Mouse (Mus musculus): ENCODE data around the gene Bcl9l. TPM values are rescaled to one million over a fixed set of nuclear protein-coding genes. Genes with fewer than 3 reads are reported as not detected.

The Bcl9l gene
- total and polyA plus RNA-seq, 3 experiments = 0.58 to 5.1 TPM; not detected in 1

- Histone ChIP-seq H3K4me3 (ENCODE audit: control insufficient read depth in 1 of 2, insufficient read depth in 1 of 2, low read depth in 2 of 2, low read length in 2 of 2) (no peak overlapping the region), H3K27ac (ENCODE audit: control insufficient read depth, low read depth, low read length) (no peak overlapping the region), H3K27me3 (ENCODE audit: control insufficient read depth in 1 of 2, insufficient read depth in 2 of 2, low read length in 2 of 2) (no peaks in the 10 kb centered on the region), H3K9ac (ENCODE audit: control insufficient read depth, low read depth, low read length, poor library complexity, severe bottlenecking) (no peak overlapping the region), H3K9me3 (replicated peaks; ENCODE audit: insufficient read depth, low read length) (no peaks in the 10 kb centered on the region), H3K4me1 (ENCODE audit: control insufficient read depth in 1 of 2, insufficient read depth in 2 of 2, low read length in 2 of 2) (peaks cover 0 to 18% of the 10 kb centered on the region in 2 experiments; a peak in 2 of 4 replicates), H3K79me2 (ENCODE audit: control insufficient read depth, insufficient read depth, low read length, poor library complexity) (no peaks in the 10 kb centered on the region), H3K36me3 (ENCODE audit: control insufficient read depth in 1 of 2, insufficient read depth in 2 of 2, low read length in 2 of 2) (peaks cover 0 to 11% of the 10 kb centered on the region in 2 experiments; a peak in 2 of 4 replicates)
- DNase-seq (ENCODE audit: low read depth, low spot score) = no peak
- no peak for TF ChIP-seq JUND (IDR thresholded peaks at IDR 0.05; ENCODE audit: low read depth, low read length)
- TF ChIP-seq SMC3 (IDR thresholded peaks at IDR 0.05; ENCODE audit: low read depth, low read length) = no peak
- TF ChIP-seq UBTF (IDR thresholded peaks at IDR 0.05; ENCODE audit: borderline replicate concordance, insufficient read depth, low read depth, low read length) = no peak
- no peak for TF ChIP-seq ELF1 (IDR thresholded peaks at IDR 0.05; ENCODE audit: low read depth, low read length)
- no peak for TF ChIP-seq NELFE (IDR thresholded peaks at IDR 0.05; ENCODE audit: low read depth, low read length)
Measured at GRCm38 (mm10) chr9:44495810-44496344, 13.3 kb downstream of the Bcl9l start.

- no peak for TF ChIP-seq SIN3A (IDR thresholded peaks at IDR 0.05; ENCODE audit: low read length)
- TF ChIP-seq KAT2A (conservative IDR thresholded peaks at IDR 0.05; ENCODE audit: low read depth, low read length) = no peak
- no peak for TF ChIP-seq RAD21 (IDR thresholded peaks at IDR 0.05; ENCODE audit: low read depth, low read length)
- TF ChIP-seq POLR2AphosphoS5 (IDR thresholded peaks at IDR 0.05; ENCODE audit: borderline replicate concordance, low read depth, low read length) = no peak
- no peak for TF ChIP-seq BHLHE40 (IDR thresholded peaks at IDR 0.05; ENCODE audit: borderline replicate concordance, low read depth, low read length)
- no peak for TF ChIP-seq EP300 (IDR thresholded peaks at IDR 0.05; ENCODE audit: low read depth in 1 of 2, low read length in 2 of 2)
- Histone ChIP-seq H3K4me3 (ENCODE audit: control insufficient read depth in 1 of 2, insufficient read depth in 1 of 2, low read depth in 2 of 2, low read length in 2 of 2) (no peak overlapping the region), H3K4me1 (ENCODE audit: control insufficient read depth in 1 of 2, insufficient read depth in 2 of 2, low read length in 2 of 2) (peaks cover 0 to 18% of the 10 kb centered on the region in 2 experiments; a peak in 2 of 4 replicates), H3K36me3 (ENCODE audit: control insufficient read depth in 1 of 2, insufficient read depth in 2 of 2, low read length in 2 of 2) (peaks cover 0 to 11% of the 10 kb centered on the region in 2 experiments; a peak in 2 of 4 replicates), H3K9ac (ENCODE audit: control insufficient read depth, low read depth, low read length, poor library complexity, severe bottlenecking) (no peak overlapping the region), H3K9me3 (replicated peaks; ENCODE audit: insufficient read depth, low read length) (no peaks in the 10 kb centered on the region), H3K79me2 (ENCODE audit: control insufficient read depth, insufficient read depth, low read length, poor library complexity) (no peaks in the 10 kb centered on the region), H3K27me3 (ENCODE audit: control insufficient read depth in 1 of 2, insufficient read depth in 2 of 2, low read length in 2 of 2) (no peaks in the 10 kb centered on the region), H3K27ac (ENCODE audit: control insufficient read depth, low read depth, low read length) (no peak overlapping the region)
- no peak for DNase-seq (ENCODE audit: low read depth, low spot score)
Measured at GRCm38 (mm10) chr9:44496803-44497461, 14.3 kb downstream of the Bcl9l start.

GRCm38 (mm10) chr9:44497624-44498377, 15.2 kb downstream of the Bcl9l start:
- TF ChIP-seq POLR2AphosphoS2 (IDR thresholded peaks at IDR 0.05; ENCODE audit: low read length) (no peak), KAT2A (conservative IDR thresholded peaks at IDR 0.05; ENCODE audit: low read depth, low read length) (no peak), ELF1 (IDR thresholded peaks at IDR 0.05; ENCODE audit: low read depth, low read length) (no peak), USF2 (IDR thresholded peaks at IDR 0.05; ENCODE audit: borderline replicate concordance in 1 of 2, insufficient read depth in 1 of 2, low read depth in 1 of 2, low read length in 2 of 2) (no peak), MYC (IDR thresholded peaks at IDR 0.05; ENCODE audit: low read depth, low read length) (no peak), CHD2 (IDR thresholded peaks at IDR 0.05; ENCODE audit: low read length) (no peak), HCFC1 (IDR thresholded peaks at IDR 0.05; ENCODE audit: low read depth, low read length) (no peak), ZNF384 (IDR thresholded peaks at IDR 0.05; ENCODE audit: low read depth, low read length) (no peak), CHD1 (IDR thresholded peaks at IDR 0.05; ENCODE audit: low read depth, low read length) (no peak), EP300 (IDR thresholded peaks at IDR 0.05; ENCODE audit: low read depth in 1 of 2, low read length in 2 of 2) (no peak), RAD21 (IDR thresholded peaks at IDR 0.05; ENCODE audit: low read depth, low read length) (no peak)
- Histone ChIP-seq H3K36me3 (ENCODE audit: control insufficient read depth in 1 of 2, insufficient read depth in 2 of 2, low read length in 2 of 2) (peaks cover 0 to 11% of the 10 kb centered on the region in 2 experiments; a peak in 2 of 4 replicates), H3K27ac (ENCODE audit: control insufficient read depth, low read depth, low read length) (no peak overlapping the region), H3K9ac (ENCODE audit: control insufficient read depth, low read depth, low read length, poor library complexity, severe bottlenecking) (no peak overlapping the region), H3K4me3 (ENCODE audit: control insufficient read depth in 1 of 2, insufficient read depth in 1 of 2, low read depth in 2 of 2, low read length in 2 of 2) (no peak overlapping the region), H3K27me3 (ENCODE audit: control insufficient read depth in 1 of 2, insufficient read depth in 2 of 2, low read length in 2 of 2) (no peaks in the 10 kb centered on the region), H3K9me3 (replicated peaks; ENCODE audit: insufficient read depth, low read length) (no peaks in the 10 kb centered on the region), H3K79me2 (ENCODE audit: control insufficient read depth, insufficient read depth, low read length, poor library complexity) (no peaks in the 10 kb centered on the region), H3K4me1 (ENCODE audit: control insufficient read depth in 1 of 2, insufficient read depth in 2 of 2, low read length in 2 of 2) (peaks cover 0 to 15% of the 10 kb centered on the region in 2 experiments; a peak in 2 of 4 replicates)
- no peak for DNase-seq (ENCODE audit: low read depth, low spot score)
